Mouse (Mus musculus) olfactory bulb, adult 2 months (tissue): ENCODE data around the gene Ptpn20.

ENCODE experiments used
- CTCF ChIP-seq: fragments of 200-500 bp; IDR thresholded peaks from 2 replicates; pipeline ENCODE4 v1.5.1; 2012; ENCODE audit warnings: low read depth, mild to moderate bottlenecking, low read length, moderate library complexity; ENCODE audit not compliant: insufficient read depth
- POLR2A ChIP-seq: fragments of 200-500 bp; IDR thresholded peaks from 2 replicates; pipeline ENCODE4 v1.6.1; 2012; ENCODE audit warnings: mild to moderate bottlenecking, low read depth, low read length, moderate library complexity; ENCODE audit not compliant: insufficient read depth

- no peak for TF ChIP-seq CTCF
- no peak for TF ChIP-seq POLR2A
Observed at GRCm38 (mm10) chr14:33677996-33678395, 89.0 kb downstream of the Ptpn20 start.
